Comparison of ENCODE assay signal across 8 mouse cellular contexts in genomic region chr5:24393392-24393997, GRCm38 (mm10). TPM values are rescaled to one million over a fixed set of nuclear protein-coding genes. Genes with fewer than 3 reads are reported as not detected.
DNase-seq lines count a peak whose midpoint lies in the region; ATAC-seq and TF ChIP-seq lines count a peak whose summit lies in the region.

Gene Abcb8 (plus strand): TSS chr5:24393663.

- H3K9ac ChIP-seq in forebrain, embryonic 13.5 days = peak within 1 kb of the TSS; percentile 62; the same call in 1 of the 2 replicates
- peak within 1 kb of the TSS; percentile 56; the same call in 1 of the 2 replicates for H3K9ac ChIP-seq in heart, postnatal 0 days (replicated peaks; ENCODE audit: low read depth, low read length)
- peak within 1 kb of the TSS; percentile 70 for H3K9ac ChIP-seq in liver, embryonic 14.5 days (replicated peaks)
- H3K9ac ChIP-seq in stomach, embryonic 15.5 days = peak within 1 kb of the TSS; percentile 44; the same call in 1 of the 2 replicates

- peak within 1 kb of the TSS; percentile 65 for H3K4me2 ChIP-seq in forebrain, embryonic 13.5 days
- peak within 1 kb of the TSS; percentile 62 for H3K4me2 ChIP-seq in heart, postnatal 0 days (ENCODE audit: low read depth, low read length)
- H3K4me2 ChIP-seq in liver, embryonic 14.5 days (ENCODE audit: low read depth) = peak within 1 kb of the TSS; percentile 69
- H3K4me2 ChIP-seq in stomach, embryonic 15.5 days = peak within 1 kb of the TSS; percentile 75

- H3K4me3 ChIP-seq in E14TG2a.4 (replicated peaks; ENCODE audit: low read length) = peak within 1 kb of the TSS; percentile 86
- H3K4me3 ChIP-seq in forebrain, embryonic 13.5 days = peak within 1 kb of the TSS; percentile 54
- peak within 1 kb of the TSS; percentile 71 for H3K4me3 ChIP-seq in heart, postnatal 0 days (ENCODE audit: low read depth, low read length)
- peak within 1 kb of the TSS; percentile 75 to 94 for H3K4me3 ChIP-seq in liver, embryonic 14.5 days (ENCODE audit: insufficient read depth in 1 of 2, low read depth in 2 of 2, low read length in 2 of 2)
- peak within 1 kb of the TSS; percentile 58 for H3K4me3 ChIP-seq in stomach, embryonic 15.5 days (replicated peaks)

- TF ChIP-seq EP300 in heart, postnatal 0 days (IDR thresholded peaks at IDR 0.05; ENCODE audit: low read depth) = no peak
- no peak for TF ChIP-seq EP300 in liver, embryonic 14.5 days (IDR thresholded peaks at IDR 0.05; ENCODE audit: low read depth)

- H3K4me1 ChIP-seq in E14TG2a.4 (replicated peaks; ENCODE audit: low read depth, low read length) = peaks cover 58% of the 10 kb centered on the region
- peaks cover 6% of the 10 kb centered on the region; the same call in 1 of the 2 replicates for H3K4me1 ChIP-seq in forebrain, embryonic 13.5 days
- peaks cover 11% of the 10 kb centered on the region for H3K4me1 ChIP-seq in heart, postnatal 0 days (ENCODE audit: control insufficient read depth, insufficient read depth)
- H3K4me1 ChIP-seq in liver, embryonic 14.5 days (replicated peaks; ENCODE audit: control insufficient read depth in 2 of 2, insufficient read depth in 2 of 2, low read length in 1 of 2) = peaks cover 12 to 20% of the 10 kb centered on the region in 2 experiments; a peak in 3 of 4 replicates
- peaks cover 10% of the 10 kb centered on the region; the same call in 1 of the 2 replicates for H3K4me1 ChIP-seq in stomach, embryonic 15.5 days

- peak; percentile 85 for DNase-seq in c-Kit-positive CD71-positive TER-119-negative erythroid progenitor cells, embryonic 14.5 days (ENCODE audit: low read depth)
- peak; percentile 83 for DNase-seq in heart, postnatal 0 days (ENCODE audit: low spot score)
- DNase-seq in kidney, postnatal 36 days = peak; percentile 85 to 92
- peak; percentile 68 to 81 (median 71) for DNase-seq in liver, embryonic 14.5 days (ENCODE audit: low read depth in 3 of 3, low spot score in 3 of 3)
- DNase-seq in neural tube, embryonic 10.5 days (ENCODE audit: extremely low spot score, low spot score) = peak; percentile 82

- WGBS in forebrain, embryonic 13.5 days = 19% methylated on average over 7 of the region's 7 CpGs
- 27% methylated on average over 7 of the region's 7 CpGs for WGBS in heart, postnatal 0 days
- 6% methylated on average over 7 of the region's 7 CpGs for WGBS in liver, embryonic 14.5 days (ENCODE audit: insufficient replicate concordance)
- 23% methylated on average over 7 of the region's 7 CpGs for WGBS in stomach, embryonic 15.5 days

- H3K27me3 ChIP-seq in E14TG2a.4 (ENCODE audit: insufficient read depth, low read length) = peaks cover 9% of the 10 kb centered on the region
- peaks cover 29% of the 10 kb centered on the region for H3K27me3 ChIP-seq in forebrain, embryonic 13.5 days
- no peaks in the 10 kb centered on the region for H3K27me3 ChIP-seq in heart, postnatal 0 days (ENCODE audit: control insufficient read depth, insufficient read depth, low read length)
- peaks cover 2% of the 10 kb centered on the region for H3K27me3 ChIP-seq in liver, embryonic 14.5 days (ENCODE audit: control insufficient read depth, insufficient read depth, low read length)
- no peaks in the 10 kb centered on the region for H3K27me3 ChIP-seq in stomach, embryonic 15.5 days (replicated peaks)

- no peak for ATAC-seq in forebrain, embryonic 13.5 days
- peak; percentile 5; the same call in 1 of the 2 replicates for ATAC-seq in heart, postnatal 0 days (ENCODE audit: insufficient read depth, low read depth)
- no peak for ATAC-seq in liver, embryonic 14.5 days (ENCODE audit: insufficient read depth)
- no peak for ATAC-seq in stomach, embryonic 15.5 days (ENCODE audit: insufficient read depth, low FRiP score, low read depth)

- no peaks in the 10 kb centered on the region for H3K9me3 ChIP-seq in E14TG2a.4 (ENCODE audit: low read length)
- no peaks in the 10 kb centered on the region for H3K9me3 ChIP-seq in forebrain, embryonic 13.5 days (replicated peaks)
- H3K9me3 ChIP-seq in heart, postnatal 0 days (replicated peaks; ENCODE audit: control insufficient read depth, low read length) = no peaks in the 10 kb centered on the region
- no peaks in the 10 kb centered on the region for H3K9me3 ChIP-seq in liver, embryonic 14.5 days (ENCODE audit: control insufficient read depth, low read length)
- no peaks in the 10 kb centered on the region for H3K9me3 ChIP-seq in stomach, embryonic 15.5 days

- TF ChIP-seq CTCF in E14TG2a.4 (conservative IDR thresholded peaks at IDR 0.05; ENCODE audit: low read length) = peak; percentile 93
- peak; percentile 85 for TF ChIP-seq CTCF in heart, postnatal 0 days (IDR thresholded peaks at IDR 0.05; ENCODE audit: low read depth)
- TF ChIP-seq CTCF in liver, embryonic 14.5 days (IDR thresholded peaks at IDR 0.05; ENCODE audit: low read depth) = peak; percentile 98

- peaks cover 8% of the 10 kb centered on the region; the same call in 1 of the 2 replicates for H3K36me3 ChIP-seq in E14TG2a.4 (ENCODE audit: insufficient read depth, low read length)
- H3K36me3 ChIP-seq in forebrain, embryonic 13.5 days (ENCODE audit: poor library complexity, severe bottlenecking) = no peaks in the 10 kb centered on the region
- H3K36me3 ChIP-seq in heart, postnatal 0 days (replicated peaks; ENCODE audit: control insufficient read depth, insufficient read depth, low read length) = peaks cover 4% of the 10 kb centered on the region; the same call in 1 of the 2 replicates
- H3K36me3 ChIP-seq in liver, embryonic 14.5 days (replicated peaks; ENCODE audit: control insufficient read depth, insufficient read depth, low read depth) = no peaks in the 10 kb centered on the region
- no peaks in the 10 kb centered on the region for H3K36me3 ChIP-seq in stomach, embryonic 15.5 days

- H3K27ac ChIP-seq in forebrain, embryonic 13.5 days = peak within 1 kb of the TSS; percentile 75
- H3K27ac ChIP-seq in heart, postnatal 0 days (ENCODE audit: low read depth) = peak within 1 kb of the TSS; percentile 92
- peak within 1 kb of the TSS; percentile 80 for H3K27ac ChIP-seq in liver, embryonic 14.5 days
- peak within 1 kb of the TSS; percentile 83 for H3K27ac ChIP-seq in stomach, embryonic 15.5 days

RNA-seq across cellular contexts. Expression of gene Abcb8, which starts in this region (rescaled TPM):
- 39.0 and 48.1 TPM in 2 replicates for polyA plus RNA-seq in forebrain, embryonic 13.5 days (2015; fragmentation: Nextera tagmentation; extraction: Ambion mirVana)
- 141 and 159 TPM in 2 replicates for total RNA-seq in heart, postnatal 0 days (2014; rRNA removed; ENCODE audit: low replicate concordance)
- 69.2 and 73.2 TPM in 2 replicates for polyA plus RNA-seq in heart, postnatal 0 days (2015; fragmentation: Nextera tagmentation; extraction: Ambion mirVana)
- 16.9 and 20.4 TPM in 2 replicates for polyA plus RNA-seq in liver, embryonic 14.5 days (2012; rRNA removed)
- 18.0 and 19.5 TPM in 2 replicates for polyA plus RNA-seq in liver, embryonic 14.5 days (2014; fragmentation: Nextera tagmentation; extraction: Ambion mirVana)
- 49.9 and 59.5 TPM in 2 replicates for polyA plus RNA-seq in stomach, embryonic 15.5 days (2015; fragmentation: Nextera tagmentation; extraction: Ambion mirVana)
